Mouse (Mus musculus): ENCODE measurements around the gene Irgm2.
"Not testable (repeated sequence)": the region's sequence is repeated elsewhere in the genome, so short reads cannot be mapped to it uniquely, and the experiment has no call there.

The Irgm2 gene

GRCm38 (mm10) chr11:58199229-58200037, at the start of gene Irgm2, which contains the start of gene Igtp:
Gene Irgm2, plus strand, starts transcription at chr11:58199618.
Gene Igtp, plus strand, starts transcription at chr11:58199556.
- TF ChIP-seq GATA4 (IDR thresholded peaks at IDR 0.05; ENCODE audit: insufficient replicate concordance, low read length) = not testable (repeated sequence)

DNA sequence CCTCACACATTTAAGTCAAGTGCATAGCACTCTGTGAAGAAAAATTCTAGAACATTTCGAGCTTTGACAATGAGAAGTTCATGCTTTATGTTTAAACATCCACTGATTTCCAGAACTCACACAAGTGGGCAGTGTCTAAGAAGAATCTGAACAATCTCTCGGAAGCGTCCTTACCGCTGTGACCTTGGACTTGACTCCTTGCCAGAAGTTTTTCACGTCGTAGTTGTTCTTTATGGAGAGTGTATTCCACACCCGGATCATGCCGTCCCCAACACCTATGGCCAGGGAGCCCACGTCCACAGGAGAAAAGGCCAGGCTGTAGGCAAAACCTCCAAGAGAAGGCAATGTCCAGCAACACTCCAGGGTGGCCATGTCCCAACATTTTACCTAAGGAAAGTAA, 44.0 kb upstream of the Irgm2 start:
- no peak for TF ChIP-seq GATA4 (IDR thresholded peaks at IDR 0.05; ENCODE audit: insufficient replicate concordance, low read length)

GRCm38 (mm10) chr11:58156871-58157270, 42.5 kb upstream of the Irgm2 start:
- TF ChIP-seq GATA4 (IDR thresholded peaks at IDR 0.05; ENCODE audit: insufficient replicate concordance, low read length) = no peak

- TF ChIP-seq GATA4 (IDR thresholded peaks at IDR 0.05; ENCODE audit: insufficient replicate concordance, low read length) = no peak
These were observed 34.3 kb upstream of the Irgm2 start for GRCm38 (mm10) chr11:58165072-58165471.

- no peak for TF ChIP-seq GATA4 (IDR thresholded peaks at IDR 0.05; ENCODE audit: insufficient replicate concordance, low read length)
These were observed 31.6 kb upstream of the Irgm2 start for GRCm38 (mm10) chr11:58167822-58168166.

GRCm38 (mm10) chr11:58168167-58168915, 31.1 kb upstream of the Irgm2 start, which contains the start of gene Gemin5:
Gene Gemin5, minus strand, starts transcription at chr11:58168539.
- TF ChIP-seq GATA4 (IDR thresholded peaks at IDR 0.05; ENCODE audit: insufficient replicate concordance, low read length) = no peak; the same call in 1 of the 2 replicates

GRCm38 (mm10) chr11:58169666-58170065, 29.8 kb upstream of the Irgm2 start:
- TF ChIP-seq GATA4 (IDR thresholded peaks at IDR 0.05; ENCODE audit: insufficient replicate concordance, low read length) = no peak

GRCm38 (mm10) chr11:58171459-58172091, 27.8 kb upstream of the Irgm2 start, which contains the start of gene Mrpl22:
Gene Mrpl22, plus strand, starts transcription at chr11:58171661.
- peak; percentile 41; the same call in 1 of the 2 replicates for TF ChIP-seq GATA4 (IDR thresholded peaks at IDR 0.05; ENCODE audit: insufficient replicate concordance, low read length)

- TF ChIP-seq GATA4 (IDR thresholded peaks at IDR 0.05; ENCODE audit: insufficient replicate concordance, low read length) = no peak
These were observed 19.9 kb upstream of the Irgm2 start for GRCm38 (mm10) chr11:58179563-58179962.

- TF ChIP-seq GATA4 (IDR thresholded peaks at IDR 0.05; ENCODE audit: insufficient replicate concordance, low read length) = no peak
These were observed 18.7 kb upstream of the Irgm2 start for GRCm38 (mm10) chr11:58180756-58181155.

- no peak for TF ChIP-seq GATA4 (IDR thresholded peaks at IDR 0.05; ENCODE audit: insufficient replicate concordance, low read length)
These were observed 15.8 kb upstream of the Irgm2 start for GRCm38 (mm10) chr11:58183579-58183978.

- TF ChIP-seq GATA4 (IDR thresholded peaks at IDR 0.05; ENCODE audit: insufficient replicate concordance, low read length) = no peak
These were observed 9.7 kb upstream of the Irgm2 start for GRCm38 (mm10) chr11:58189675-58190074.

GRCm38 (mm10) chr11:58193326-58193725, 6.1 kb upstream of the Irgm2 start:
- no peak for TF ChIP-seq GATA4 (IDR thresholded peaks at IDR 0.05; ENCODE audit: insufficient replicate concordance, low read length)

DNA sequence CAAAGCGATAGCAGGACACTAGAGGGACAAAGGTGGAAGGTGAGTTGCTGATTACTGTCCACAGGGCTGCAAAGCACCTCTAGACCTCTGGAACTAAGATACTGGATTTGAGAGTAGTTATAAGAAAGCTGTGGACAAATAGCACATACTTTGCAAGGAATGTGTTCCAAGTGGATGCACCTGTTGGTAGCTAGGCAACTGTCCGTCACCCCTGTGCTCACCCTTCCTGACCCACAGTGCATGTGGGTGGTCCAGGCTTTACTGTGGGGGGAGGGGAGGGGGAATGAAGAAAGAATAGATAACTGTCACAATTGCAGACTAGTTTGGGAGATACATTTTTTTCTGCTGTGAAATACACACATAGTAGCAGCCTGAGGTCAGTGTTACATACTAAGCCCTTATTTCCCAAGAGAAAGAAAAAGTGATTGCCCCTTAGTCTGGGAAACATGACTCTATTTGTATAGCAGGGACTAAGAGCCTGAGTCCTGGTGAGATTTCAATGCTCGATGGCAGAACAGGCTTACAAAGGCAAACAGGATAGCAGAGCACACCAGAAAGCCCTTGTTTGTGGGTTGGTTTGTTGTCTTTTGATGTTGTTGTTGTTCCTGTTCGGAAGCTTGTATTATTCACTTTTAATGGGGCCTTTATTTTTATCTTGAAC, 5.4 kb upstream of the Irgm2 start:
- TF ChIP-seq GATA4 (IDR thresholded peaks at IDR 0.05; ENCODE audit: insufficient replicate concordance, low read length) = no peak

DNA sequence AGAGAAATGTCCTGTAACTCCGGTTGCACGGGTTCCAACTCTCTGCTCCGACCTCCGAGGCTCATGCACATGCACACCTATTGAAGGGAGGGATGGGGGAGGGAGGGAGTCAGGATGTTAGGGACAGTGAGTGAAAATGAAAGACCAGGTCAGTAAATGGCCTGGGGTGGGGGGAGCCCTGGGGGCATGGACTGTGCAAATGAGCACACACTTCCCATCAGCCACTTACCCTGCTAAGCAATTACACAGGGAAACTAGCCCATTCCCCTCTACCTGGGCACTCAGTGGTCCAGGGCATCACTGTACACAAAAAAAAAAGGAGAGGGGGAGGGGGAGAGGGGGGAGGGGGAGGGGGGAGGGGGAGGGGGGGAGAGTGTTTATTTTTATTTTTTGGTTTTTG, 755 bp upstream of the Irgm2 start:
- no peak for TF ChIP-seq GATA4 (IDR thresholded peaks at IDR 0.05; ENCODE audit: insufficient replicate concordance, low read length)

Data from liver, adult (tissue).